ENCODE assay signal across 8 mouse cellular contexts in the genomic region with DNA sequence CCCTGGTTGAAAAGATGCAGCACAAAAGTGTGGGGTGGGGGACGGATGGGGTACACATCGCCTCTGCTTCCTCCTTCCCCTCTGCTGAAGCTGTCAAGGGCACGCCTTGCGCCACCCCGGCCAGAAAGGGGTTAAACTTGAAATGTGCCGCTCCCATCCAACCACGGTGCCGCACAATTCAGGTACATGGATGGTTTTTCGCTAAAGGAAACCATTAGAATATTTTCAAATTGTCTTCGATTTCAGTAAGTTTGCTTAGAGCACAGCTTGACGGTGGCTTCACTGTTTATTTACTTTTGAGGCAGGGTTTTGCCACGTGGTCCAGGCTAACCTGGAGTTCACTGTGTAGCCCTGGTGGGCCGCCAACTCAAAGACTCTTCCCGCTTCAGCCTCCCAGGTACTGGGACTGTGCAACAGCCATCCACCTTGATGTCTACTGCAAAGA. TPM values are rescaled to one million over a fixed set of nuclear protein-coding genes. Genes with fewer than 3 reads are reported as not detected.
DNase-seq lines count a peak whose midpoint lies in the region; ATAC-seq lines count a peak whose summit lies in the region.

TSS of gene Tmem44 (minus strand) at position 95 of the 445 bp plus-strand sequence.

- no peaks in the 10 kb centered on the region for H3K27me3 ChIP-seq in neural tube, embryonic 11.5 days (ENCODE audit: control insufficient read depth, insufficient read depth, low read length)
- H3K27me3 ChIP-seq in erythroblast, embryonic 14.5 days (ENCODE audit: control insufficient read depth), result peaks cover 57% of the 10 kb centered on the region
- H3K27me3 ChIP-seq in hindbrain, embryonic 16.5 days (replicated peaks; ENCODE audit: control insufficient read depth, insufficient read depth, low read length), result no peaks in the 10 kb centered on the region

- peak within 1 kb of the TSS; percentile 76 for H3K4me3 ChIP-seq in neural tube, embryonic 11.5 days (ENCODE audit: low read depth, low read length)
- peak within 1 kb of the TSS; percentile 66 for H3K4me3 ChIP-seq in erythroblast, embryonic 14.5 days (replicated peaks)
- peak within 1 kb of the TSS; percentile 79 for H3K4me3 ChIP-seq in hindbrain, embryonic 16.5 days (ENCODE audit: low read length)

- no peak for DNase-seq in neural tube, embryonic 11.5 days (ENCODE audit: low spot score)
- DNase-seq in neural tube, embryonic 10.5 days (ENCODE audit: extremely low spot score, low spot score), result no peak
- peak; percentile 21 for DNase-seq in lung, postnatal 36 days
- DNase-seq in right cerebral cortex, postnatal 36 days (ENCODE audit: low spot score in 2 of 2), result no peak
- DNase-seq in right cerebral cortex, postnatal 4 days, result no peak
- no peak for DNase-seq in cerebellum, postnatal 36 days

- peak; percentile 72 for ATAC-seq in neural tube, embryonic 11.5 days (ENCODE audit: insufficient read depth, low FRiP score, low TSS enrichment)
- ATAC-seq in hindbrain, embryonic 16.5 days, result peak; percentile 67

- H3K9ac ChIP-seq in neural tube, embryonic 11.5 days (ENCODE audit: low read length), result peak within 1 kb of the TSS; percentile 98
- H3K9ac ChIP-seq in hindbrain, embryonic 16.5 days (ENCODE audit: low read depth, low read length), result peak within 1 kb of the TSS; percentile 84

- H3K4me2 ChIP-seq in neural tube, embryonic 11.5 days (ENCODE audit: low read depth), result peak within 1 kb of the TSS; percentile 69
- peak within 1 kb of the TSS; percentile 80 for H3K4me2 ChIP-seq in hindbrain, embryonic 16.5 days (ENCODE audit: low read length)

- no peaks in the 10 kb centered on the region for H3K9me3 ChIP-seq in neural tube, embryonic 11.5 days (ENCODE audit: control insufficient read depth, low read length)
- H3K9me3 ChIP-seq in erythroblast, embryonic 14.5 days (ENCODE audit: control insufficient read depth, low read length), result peaks cover 6% of the 10 kb centered on the region
- H3K9me3 ChIP-seq in hindbrain, embryonic 16.5 days (ENCODE audit: control insufficient read depth, low read length), result peaks cover 9% of the 10 kb centered on the region

- no peaks in the 10 kb centered on the region for H3K4me1 ChIP-seq in neural tube, embryonic 11.5 days (ENCODE audit: control insufficient read depth, insufficient read depth, low read length)
- H3K4me1 ChIP-seq in erythroblast, embryonic 14.5 days (ENCODE audit: control insufficient read depth), result peaks cover 17% of the 10 kb centered on the region
- H3K4me1 ChIP-seq in hindbrain, embryonic 16.5 days (ENCODE audit: control insufficient read depth, insufficient read depth, low read depth, low read length), result peaks cover 18% of the 10 kb centered on the region

- H3K36me3 ChIP-seq in neural tube, embryonic 11.5 days (ENCODE audit: control insufficient read depth, insufficient read depth, low read length), result 0 out of 2 replicates have a peak, but pooled peaks cover 2% of the 10 kb centered on the region
- H3K36me3 ChIP-seq in erythroblast, embryonic 14.5 days (ENCODE audit: control insufficient read depth), result no peaks in the 10 kb centered on the region
- H3K36me3 ChIP-seq in hindbrain, embryonic 16.5 days (ENCODE audit: control insufficient read depth, insufficient read depth, low read length), result peaks cover 3% of the 10 kb centered on the region; the same call in 1 of the 2 replicates

- WGBS in neural tube, embryonic 11.5 days, result 8% methylated on average over 14 of the region's 14 CpGs
- WGBS in hindbrain, embryonic 16.5 days, result 7% methylated on average over 13 of the region's 14 CpGs

- H3K27ac ChIP-seq in neural tube, embryonic 11.5 days (ENCODE audit: low read depth, low read length), result 0 out of 2 replicates have a peak within 1 kb of the TSS, but pooled peaks have one; percentile 56
- H3K27ac ChIP-seq in hindbrain, embryonic 16.5 days (ENCODE audit: low read depth, low read length), result peak within 1 kb of the TSS; percentile 90

RNA-seq across cellular contexts. Expression of gene Tmem44, which starts in this region (rescaled TPM):
- 32.8 and 34.9 TPM in 2 replicates for polyA plus RNA-seq in neural tube, embryonic 11.5 days (2014; fragmentation: Nextera tagmentation; extraction: Ambion mirVana)
- polyA plus RNA-seq in erythroblast, embryonic 14.5 days (2012), result 0.01 TPM in 2 replicates
- polyA plus RNA-seq in hindbrain, embryonic 16.5 days (2015; fragmentation: Nextera tagmentation; extraction: Ambion mirVana), result 67.5 and 72.3 TPM in 2 replicates

Comparison
In these comparisons a context has a peak if more than half of its experiments do, and no peak if none do; other contexts are left out.
1. RNA of gene Tmem44 (polyA plus RNA-seq): 67.5 to 72.3 TPM in hindbrain, embryonic 16.5 days and 32.8 to 34.9 TPM in neural tube, embryonic 11.5 days; 0.01 TPM in erythroblast, embryonic 14.5 days; every median in the first group is over 10 times any median in the second.
2. Peak in every context shown above with its lines, with median percentiles within 50 percentile points of each other: H3K4me3 ChIP-seq.